Mouse (Mus musculus) gastrocnemius, postnatal 25 days (tissue): ENCODE data around the gene Sdccag8. TPM values are rescaled to one million over a fixed set of nuclear protein-coding genes. Genes with fewer than 3 reads are reported as not detected.
"Not testable (repeated sequence)": the region's sequence is repeated elsewhere in the genome, so short reads cannot be mapped to it uniquely, and the experiment has no call there.

Source experiments
- DNase-seq: peaks from one replicate; pipeline ENCODE4 v3.0.0; 2022
- total RNA-seq, 2 experiments: library from RNA; stranded (reverse); gene quantifications; 1 replicate in 1 of 2; 2 replicates in 1 of 2; pipeline ENCODE4 v1.2.3; 2021

The Sdccag8 gene
- total RNA-seq, 2 experiments from 2014 or later: 3.8 to 3.9 TPM

- no peak for DNase-seq
Observed at GRCm38 (mm10) chr1:176827945-176828485, 13.6 kb downstream of the Sdccag8 start.

- DNase-seq: peak; percentile 48
Observed at GRCm38 (mm10) chr1:176828666-176829065, 14.2 kb downstream of the Sdccag8 start.

- DNase-seq: no peak
Observed at GRCm38 (mm10) chr1:176832071-176832470, 17.6 kb downstream of the Sdccag8 start.

GRCm38 (mm10) chr1:176832607-176833006 lies 18.1 kb downstream of the Sdccag8 start:
- no peak for DNase-seq

GRCm38 (mm10) chr1:176833257-176833656 lies 18.8 kb downstream of the Sdccag8 start:
- no peak for DNase-seq

- DNase-seq: no peak
Observed at GRCm38 (mm10) chr1:176833948-176834347, 19.5 kb downstream of the Sdccag8 start.

- peak; percentile 46 for DNase-seq
Observed at GRCm38 (mm10) chr1:176834880-176835279, 20.4 kb downstream of the Sdccag8 start.

- no peak for DNase-seq
Observed at GRCm38 (mm10) chr1:176835501-176836294, 21.2 kb downstream of the Sdccag8 start.

GRCm38 (mm10) chr1:176836562-176836961 lies 22.1 kb downstream of the Sdccag8 start:
- not testable (repeated sequence) for DNase-seq

- DNase-seq: no peak
Observed at GRCm38 (mm10) chr1:176845082-176845977, 30.9 kb downstream of the Sdccag8 start.

GRCm38 (mm10) chr1:176847118-176847859 lies 32.8 kb downstream of the Sdccag8 start:
- no peak for DNase-seq

GRCm38 (mm10) chr1:176848613-176849290 lies 34.3 kb downstream of the Sdccag8 start:
- DNase-seq: no peak

- peak; percentile 56 for DNase-seq
Observed at GRCm38 (mm10) chr1:176849377-176849776, 34.9 kb downstream of the Sdccag8 start.

- DNase-seq: no peak
Observed at GRCm38 (mm10) chr1:176851401-176851800, 36.9 kb downstream of the Sdccag8 start.

GRCm38 (mm10) chr1:176852813-176853590 lies 38.5 kb downstream of the Sdccag8 start:
- no peak for DNase-seq

- no peak for DNase-seq
Observed at GRCm38 (mm10) chr1:176861981-176862644, 47.7 kb downstream of the Sdccag8 start.

GRCm38 (mm10) chr1:176870501-176870900 lies 56.0 kb downstream of the Sdccag8 start:
- no peak for DNase-seq

- no peak for DNase-seq
Observed at GRCm38 (mm10) chr1:176871975-176872374, 57.5 kb downstream of the Sdccag8 start.

GRCm38 (mm10) chr1:176873463-176873862 lies 59.0 kb downstream of the Sdccag8 start:
- no peak for DNase-seq

GRCm38 (mm10) chr1:176874155-176874554 lies 59.7 kb downstream of the Sdccag8 start:
- DNase-seq: no peak
